Mouse (Mus musculus): ENCODE data around the gene Ndufa4l2. TPM values are rescaled to one million over a fixed set of nuclear protein-coding genes. Genes with fewer than 3 reads are reported as not detected.
A peak's percentile ranks its signal among the peaks of the same experiment; 100 is the strongest.

The Ndufa4l2 gene
- total and polyA plus RNA-seq, 2 experiments from 2014 or later, result 17.4 to 21.9 TPM

- Histone ChIP-seq H3K27me3 (ENCODE audit: insufficient read depth, low read length) (no peaks in the 10 kb centered on the region), H3K4me2 (ENCODE audit: low read depth, low read length) (no peak overlapping the region), H3K4me1 (ENCODE audit: insufficient read depth, low read length) (peaks cover 30% of the 10 kb centered on the region), H3K36me3 (ENCODE audit: insufficient read depth, low read length) (peaks cover 25% of the 10 kb centered on the region), H3K9me3 (ENCODE audit: low read length) (no peaks in the 10 kb centered on the region), H3K27ac (no peak overlapping the region; the same call in 1 of the 2 replicates), H3K9ac (replicated peaks; ENCODE audit: low read length) (no peak overlapping the region), H3K4me3 (ENCODE audit: low read length) (no peak overlapping the region)
- peak; percentile 74 for TF ChIP-seq CTCF (IDR thresholded peaks at IDR 0.05; ENCODE audit: low read depth)
- DNase-seq (ENCODE audit: low spot score) (peak; percentile 86), ATAC-seq (peak; percentile 46; the same call in 1 of the 2 replicates)
- 9% methylated on average over 8 of the region's 8 CpGs for whole genome bisulfite sequencing
These were observed 22.0 kb downstream of the Ndufa4l2 start for GRCm38 (mm10) chr10:127536586-127537314.

- no peaks in the 10 kb centered on the region for H3K27me3 ChIP-seq (ENCODE audit: insufficient read depth, low read length)
- peak; percentile 97 for TF ChIP-seq CTCF (IDR thresholded peaks at IDR 0.05; ENCODE audit: low read depth)
- H3K4me2 ChIP-seq (ENCODE audit: low read depth, low read length), result no peak overlapping the region
- no peak overlapping the region for H3K4me3 ChIP-seq (ENCODE audit: low read length)
- H3K9ac ChIP-seq (replicated peaks; ENCODE audit: low read length), result no peak overlapping the region
- H3K27ac ChIP-seq, result peak overlapping the region; percentile 72
- peaks cover 33% of the 10 kb centered on the region for H3K36me3 ChIP-seq (ENCODE audit: insufficient read depth, low read length)
- no peaks in the 10 kb centered on the region for H3K9me3 ChIP-seq (ENCODE audit: low read length)
- ATAC-seq (peak; percentile 41), DNase-seq (ENCODE audit: low spot score) (peak; percentile 91)
- 23% methylated on average over 7 of the region's 7 CpGs for WGBS
- peaks cover 24% of the 10 kb centered on the region for H3K4me1 ChIP-seq (ENCODE audit: insufficient read depth, low read length)
These were observed 23.3 kb downstream of the Ndufa4l2 start for GRCm38 (mm10) chr10:127537854-127538583.

GRCm38 (mm10) chr10:127541510-127541909 is 26.7 kb downstream of the Ndufa4l2 start:
- Histone ChIP-seq H3K9ac (replicated peaks; ENCODE audit: low read length) (no peak overlapping the region), H3K27ac (no peak overlapping the region), H3K36me3 (ENCODE audit: insufficient read depth, low read length) (peaks cover 68% of the 10 kb centered on the region), H3K4me2 (ENCODE audit: low read depth, low read length) (no peak overlapping the region), H3K4me3 (ENCODE audit: low read length) (no peak overlapping the region), H3K9me3 (ENCODE audit: low read length) (no peaks in the 10 kb centered on the region), H3K27me3 (ENCODE audit: insufficient read depth, low read length) (no peaks in the 10 kb centered on the region), H3K4me1 (ENCODE audit: insufficient read depth, low read length) (peaks cover 2% of the 10 kb centered on the region; the same call in 1 of the 2 replicates)
- DNase-seq (ENCODE audit: low spot score) (no peak), ATAC-seq (no peak)
- WGBS, result 95% methylated on average over 8 of the region's 8 CpGs
- TF ChIP-seq CTCF (IDR thresholded peaks at IDR 0.05; ENCODE audit: low read depth), result no peak

GRCm38 (mm10) chr10:127542084-127542483 is 27.3 kb downstream of the Ndufa4l2 start:
- Histone ChIP-seq H3K9me3 (ENCODE audit: low read length) (no peaks in the 10 kb centered on the region), H3K27ac (peak overlapping the region; percentile 52; the same call in 1 of the 2 replicates), H3K4me1 (ENCODE audit: insufficient read depth, low read length) (no peaks in the 10 kb centered on the region), H3K4me3 (ENCODE audit: low read length) (no peak overlapping the region), H3K9ac (replicated peaks; ENCODE audit: low read length) (no peak overlapping the region), H3K4me2 (ENCODE audit: low read depth, low read length) (no peak overlapping the region), H3K27me3 (ENCODE audit: insufficient read depth, low read length) (no peaks in the 10 kb centered on the region), H3K36me3 (ENCODE audit: insufficient read depth, low read length) (peaks cover 73% of the 10 kb centered on the region)
- ATAC-seq, result 0 out of 2 replicates have a peak, but pooled peaks have one; percentile 33
- no peak for TF ChIP-seq CTCF (IDR thresholded peaks at IDR 0.05; ENCODE audit: low read depth)
- 27% methylated on average over 13 of the region's 13 CpGs for WGBS
- peak; percentile 58 for DNase-seq (ENCODE audit: low spot score)

- Histone ChIP-seq H3K4me1 (ENCODE audit: insufficient read depth, low read length) (no peaks in the 10 kb centered on the region), H3K4me3 (ENCODE audit: low read length) (no peak overlapping the region), H3K36me3 (ENCODE audit: insufficient read depth, low read length) (peaks cover 79% of the 10 kb centered on the region), H3K9ac (replicated peaks; ENCODE audit: low read length) (no peak overlapping the region), H3K9me3 (ENCODE audit: low read length) (no peaks in the 10 kb centered on the region), H3K27me3 (ENCODE audit: insufficient read depth, low read length) (no peaks in the 10 kb centered on the region), H3K27ac (peak overlapping the region; percentile 52; the same call in 1 of the 2 replicates), H3K4me2 (ENCODE audit: low read depth, low read length) (no peak overlapping the region)
- ATAC-seq, result no peak
- WGBS, result 27% methylated on average over 6 of the region's 6 CpGs
- DNase-seq (ENCODE audit: low spot score), result peak; percentile 62
- TF ChIP-seq CTCF (IDR thresholded peaks at IDR 0.05; ENCODE audit: low read depth), result no peak
These were observed 28.0 kb downstream of the Ndufa4l2 start for GRCm38 (mm10) chr10:127542720-127543119.

GRCm38 (mm10) chr10:127543916-127544315 is 29.1 kb downstream of the Ndufa4l2 start:
- Histone ChIP-seq H3K27me3 (ENCODE audit: insufficient read depth, low read length) (no peaks in the 10 kb centered on the region), H3K9ac (replicated peaks; ENCODE audit: low read length) (no peak overlapping the region), H3K36me3 (ENCODE audit: insufficient read depth, low read length) (peaks cover 87% of the 10 kb centered on the region), H3K9me3 (ENCODE audit: low read length) (no peaks in the 10 kb centered on the region), H3K4me2 (ENCODE audit: low read depth, low read length) (no peak overlapping the region), H3K4me1 (ENCODE audit: insufficient read depth, low read length) (no peaks in the 10 kb centered on the region), H3K4me3 (ENCODE audit: low read length) (no peak overlapping the region), H3K27ac (no peak overlapping the region)
- TF ChIP-seq CTCF (IDR thresholded peaks at IDR 0.05; ENCODE audit: low read depth), result no peak
- no peak for DNase-seq (ENCODE audit: low spot score)
- ATAC-seq, result no peak
- 65% methylated on average over 3 of the region's 3 CpGs for WGBS

All from hindbrain, postnatal 0 days (tissue).